ENCODE assay signal across 9 mouse cellular contexts in genomic region chr2:84637452-84638165, GRCm38 (mm10). TPM values are rescaled to one million over a fixed set of nuclear protein-coding genes. Genes with fewer than 3 reads are reported as not detected.
DNase-seq lines count a peak whose midpoint lies in the region; ATAC-seq and TF ChIP-seq lines count a peak whose summit lies in the region.
"Had no signal": no experiment of that assay in that cellular context is flagged by ENCODE, and none has a peak within 500 bp of the region (broad histone marks: within the 10 kb centered on the region; RNA-seq: fewer than 3 reads in every experiment).

No protein-coding gene starts in this region.

- no peaks in the 10 kb centered on the region for H3K27me3 ChIP-seq in forebrain, embryonic 15.5 days
- H3K27me3 ChIP-seq in forebrain, embryonic 16.5 days (replicated peaks; ENCODE audit: control insufficient read depth, insufficient read depth, low read length), result no peaks in the 10 kb centered on the region
- H3K27me3 ChIP-seq in embryonic facial prominence, embryonic 15.5 days, result no peaks in the 10 kb centered on the region
- no peaks in the 10 kb centered on the region for H3K27me3 ChIP-seq in kidney, postnatal 0 days (ENCODE audit: insufficient read depth, low read length)
- H3K27me3 ChIP-seq in midbrain, embryonic 15.5 days (replicated peaks), result no peaks in the 10 kb centered on the region

- no peaks in the 10 kb centered on the region for H3K9me3 ChIP-seq in forebrain, embryonic 15.5 days
- no peaks in the 10 kb centered on the region for H3K9me3 ChIP-seq in forebrain, embryonic 16.5 days (ENCODE audit: control insufficient read depth, low read length)
- H3K9me3 ChIP-seq in embryonic facial prominence, embryonic 15.5 days (replicated peaks), result no peaks in the 10 kb centered on the region
- no peaks in the 10 kb centered on the region for H3K9me3 ChIP-seq in kidney, postnatal 0 days (replicated peaks; ENCODE audit: low read length)
- no peaks in the 10 kb centered on the region for H3K9me3 ChIP-seq in midbrain, embryonic 15.5 days

- 38% methylated on average over 7 of the region's 7 CpGs for WGBS in forebrain, embryonic 15.5 days
- 37% methylated on average over 7 of the region's 7 CpGs for WGBS in forebrain, embryonic 16.5 days
- WGBS in embryonic facial prominence, embryonic 15.5 days, result 20% methylated on average over 7 of the region's 7 CpGs
- 19% methylated on average over 7 of the region's 7 CpGs for WGBS in kidney, postnatal 0 days
- WGBS in midbrain, embryonic 15.5 days, result 27% methylated on average over 7 of the region's 7 CpGs

- H3K36me3 ChIP-seq in forebrain, embryonic 15.5 days, result no peaks in the 10 kb centered on the region
- no peaks in the 10 kb centered on the region for H3K36me3 ChIP-seq in forebrain, embryonic 16.5 days (ENCODE audit: control insufficient read depth, insufficient read depth)
- no peaks in the 10 kb centered on the region for H3K36me3 ChIP-seq in embryonic facial prominence, embryonic 15.5 days
- H3K36me3 ChIP-seq in kidney, postnatal 0 days (ENCODE audit: insufficient read depth, low read length), result no peaks in the 10 kb centered on the region
- H3K36me3 ChIP-seq in midbrain, embryonic 15.5 days (replicated peaks), result no peaks in the 10 kb centered on the region

- no peak overlapping the region for H3K4me3 ChIP-seq in forebrain, embryonic 15.5 days
- H3K4me3 ChIP-seq in forebrain, embryonic 16.5 days (replicated peaks; ENCODE audit: low read length), result no peak overlapping the region
- H3K4me3 ChIP-seq in embryonic facial prominence, embryonic 15.5 days (replicated peaks), result no peak overlapping the region
- no peak overlapping the region for H3K4me3 ChIP-seq in kidney, postnatal 0 days (replicated peaks; ENCODE audit: low read depth, low read length)
- no peak overlapping the region for H3K4me3 ChIP-seq in midbrain, embryonic 15.5 days

- H3K4me1 ChIP-seq in forebrain, embryonic 15.5 days, result peaks cover 50% of the 10 kb centered on the region
- H3K4me1 ChIP-seq in forebrain, embryonic 16.5 days (replicated peaks; ENCODE audit: control insufficient read depth, insufficient read depth, low read length), result peaks cover 43% of the 10 kb centered on the region
- peaks cover 62% of the 10 kb centered on the region for H3K4me1 ChIP-seq in embryonic facial prominence, embryonic 15.5 days
- peaks cover 60% of the 10 kb centered on the region for H3K4me1 ChIP-seq in kidney, postnatal 0 days (replicated peaks; ENCODE audit: insufficient read depth, low read length)
- peaks cover 48% of the 10 kb centered on the region for H3K4me1 ChIP-seq in midbrain, embryonic 15.5 days

- H3K9ac ChIP-seq in forebrain, embryonic 15.5 days (replicated peaks), result no peak overlapping the region
- no peak overlapping the region for H3K9ac ChIP-seq in forebrain, embryonic 16.5 days (replicated peaks; ENCODE audit: low read depth, low read length)
- no peak overlapping the region for H3K9ac ChIP-seq in embryonic facial prominence, embryonic 15.5 days
- peak overlapping the region; percentile 18; the same call in 1 of the 2 replicates for H3K9ac ChIP-seq in kidney, postnatal 0 days (ENCODE audit: low read depth, low read length)
- no peak overlapping the region for H3K9ac ChIP-seq in midbrain, embryonic 15.5 days

- TF ChIP-seq CTCF in kidney, postnatal 0 days (IDR thresholded peaks at IDR 0.05; ENCODE audit: low read depth), result no peak

- DNase-seq in kidney, postnatal 0 days (ENCODE audit: low spot score), result peak; percentile 70
- no peak for DNase-seq in cerebellum, postnatal 10 days

- no peak for ATAC-seq in forebrain, embryonic 15.5 days (replicated peaks)
- no peak for ATAC-seq in forebrain, embryonic 16.5 days
- no peak for ATAC-seq in embryonic facial prominence, embryonic 15.5 days (ENCODE audit: insufficient number of reproducible peaks, low FRiP score, low TSS enrichment, low read depth)
- ATAC-seq in kidney, postnatal 0 days (replicated peaks; ENCODE audit: low FRiP score, low read depth), result no peak
- ATAC-seq in midbrain, embryonic 15.5 days (replicated peaks), result no peak
- ATAC-seq in activated CD4-positive, CD25-positive, alpha-beta regulatory T cell, adult 4 months, result no peak
- no peak for ATAC-seq in megakaryocyte-erythroid progenitor cell, adult 5-6 weeks (replicated peaks; ENCODE audit: low FRiP score, low TSS enrichment, poor library complexity, severe bottlenecking)

- no peak overlapping the region for H3K4me2 ChIP-seq in forebrain, embryonic 15.5 days (replicated peaks)
- H3K4me2 ChIP-seq in forebrain, embryonic 16.5 days (ENCODE audit: low read length), result no peak overlapping the region
- H3K4me2 ChIP-seq in embryonic facial prominence, embryonic 15.5 days (replicated peaks), result no peak overlapping the region
- H3K4me2 ChIP-seq in kidney, postnatal 0 days (ENCODE audit: low read length), result peak overlapping the region; percentile 32
- H3K4me2 ChIP-seq in midbrain, embryonic 15.5 days, result no peak overlapping the region

- peak overlapping the region; percentile 24; the same call in 1 of the 2 replicates for H3K27ac ChIP-seq in forebrain, embryonic 15.5 days (replicated peaks)
- no peak overlapping the region for H3K27ac ChIP-seq in forebrain, embryonic 16.5 days (ENCODE audit: low read length)
- H3K27ac ChIP-seq in embryonic facial prominence, embryonic 15.5 days (replicated peaks), result peak overlapping the region; percentile 69
- H3K27ac ChIP-seq in kidney, postnatal 0 days, result peak overlapping the region; percentile 96
- peak overlapping the region; percentile 45; the same call in 1 of the 2 replicates for H3K27ac ChIP-seq in midbrain, embryonic 15.5 days

RNA-seq across cellular contexts. Expression of gene Ctnnd1, which starts 13.0 kb away (rescaled TPM):
- polyA plus RNA-seq in forebrain, embryonic 15.5 days (2015; fragmentation: Nextera tagmentation; extraction: Ambion mirVana), result 35.7 and 38.1 TPM in 2 replicates
- polyA plus RNA-seq in forebrain, embryonic 16.5 days (2015; fragmentation: Nextera tagmentation; extraction: Ambion mirVana), result 41.7 and 45.6 TPM in 2 replicates
- 49.9 and 52.7 TPM in 2 replicates for polyA plus RNA-seq in embryonic facial prominence, embryonic 15.5 days (2015; fragmentation: Nextera tagmentation; extraction: Ambion mirVana)
- 35.0 and 37.4 TPM in 2 replicates for polyA plus RNA-seq in kidney, postnatal 0 days (2015; fragmentation: Nextera tagmentation; extraction: Ambion mirVana)
- polyA plus RNA-seq in midbrain, embryonic 15.5 days (2015; fragmentation: Nextera tagmentation; extraction: Ambion mirVana), result 31.3 and 34.2 TPM in 2 replicates
- polyA plus RNA-seq in activated CD4-positive, CD25-positive, alpha-beta regulatory T cell, adult 4 months (2017; shearing (Covaris generic)), result under 1 TPM; 0.29 to 0.67 TPM
- total RNA-seq in megakaryocyte-erythroid progenitor cell, adult 5-6 weeks (2014; fragmentation: Nextera tagmentation), result 24.2 and 27.2 TPM in 2 replicates
- 14.9 and 20.1 TPM in 2 replicates for total RNA-seq in megakaryocyte-erythroid progenitor cell, adult 5-6 weeks (2017)

RNA-seq across cellular contexts. Expression of gene Btbd18, which starts 21.3 kb away (rescaled TPM):
- 0.36 and 0.41 TPM in 2 replicates for polyA plus RNA-seq in forebrain, embryonic 15.5 days (2015; fragmentation: Nextera tagmentation; extraction: Ambion mirVana)
- 0.41 and 0.52 TPM in 2 replicates for polyA plus RNA-seq in forebrain, embryonic 16.5 days (2015; fragmentation: Nextera tagmentation; extraction: Ambion mirVana)
- 0.16 and 0.27 TPM in 2 replicates for polyA plus RNA-seq in embryonic facial prominence, embryonic 15.5 days (2015; fragmentation: Nextera tagmentation; extraction: Ambion mirVana)
- polyA plus RNA-seq in kidney, postnatal 0 days (2015; fragmentation: Nextera tagmentation; extraction: Ambion mirVana), result 0.09 and 0.18 TPM in 2 replicates
- 0.14 and 0.19 TPM in 2 replicates for polyA plus RNA-seq in midbrain, embryonic 15.5 days (2015; fragmentation: Nextera tagmentation; extraction: Ambion mirVana)
- polyA plus RNA-seq in activated CD4-positive, CD25-positive, alpha-beta regulatory T cell, adult 4 months (2017; shearing (Covaris generic)), result under 1 TPM; 0.15 to 0.53 TPM
- not detected in 2 replicates for total RNA-seq in megakaryocyte-erythroid progenitor cell, adult 5-6 weeks (2014; fragmentation: Nextera tagmentation)
- not detected in 2 replicates for total RNA-seq in megakaryocyte-erythroid progenitor cell, adult 5-6 weeks (2017)
- polyA plus RNA-seq: spleen, adult 2 months had no signal

RNA-seq across cellular contexts. Expression of gene Selenoh, which starts 33.0 kb away (rescaled TPM):
- polyA plus RNA-seq in forebrain, embryonic 15.5 days (2015; fragmentation: Nextera tagmentation; extraction: Ambion mirVana), result 251 and 270 TPM in 2 replicates
- polyA plus RNA-seq in forebrain, embryonic 16.5 days (2015; fragmentation: Nextera tagmentation; extraction: Ambion mirVana), result 213 and 225 TPM in 2 replicates
- polyA plus RNA-seq in embryonic facial prominence, embryonic 15.5 days (2015; fragmentation: Nextera tagmentation; extraction: Ambion mirVana), result 230 and 231 TPM in 2 replicates
- polyA plus RNA-seq in kidney, postnatal 0 days (2015; fragmentation: Nextera tagmentation; extraction: Ambion mirVana), result 243 and 244 TPM in 2 replicates
- 168 and 174 TPM in 2 replicates for polyA plus RNA-seq in midbrain, embryonic 15.5 days (2015; fragmentation: Nextera tagmentation; extraction: Ambion mirVana)
- polyA plus RNA-seq in activated CD4-positive, CD25-positive, alpha-beta regulatory T cell, adult 4 months (2017; shearing (Covaris generic)), result 100 to 1,000 TPM; 152 to 184 TPM
- 164 and 169 TPM in 2 replicates for total RNA-seq in megakaryocyte-erythroid progenitor cell, adult 5-6 weeks (2014; fragmentation: Nextera tagmentation)
- 70.6 and 79.2 TPM in 2 replicates for total RNA-seq in megakaryocyte-erythroid progenitor cell, adult 5-6 weeks (2017)

RNA-seq across cellular contexts. Expression of gene Gm28635, which starts 40.2 kb away (rescaled TPM):
- polyA plus RNA-seq in forebrain, embryonic 15.5 days (2015; fragmentation: Nextera tagmentation; extraction: Ambion mirVana), result not detected in 2 replicates
- not detected in 2 replicates for polyA plus RNA-seq in forebrain, embryonic 16.5 days (2015; fragmentation: Nextera tagmentation; extraction: Ambion mirVana)
- polyA plus RNA-seq in embryonic facial prominence, embryonic 15.5 days (2015; fragmentation: Nextera tagmentation; extraction: Ambion mirVana), result not detected in 2 replicates
- polyA plus RNA-seq in kidney, postnatal 0 days (2015; fragmentation: Nextera tagmentation; extraction: Ambion mirVana), result not detected in 2 replicates
- not detected in 2 replicates for polyA plus RNA-seq in midbrain, embryonic 15.5 days (2015; fragmentation: Nextera tagmentation; extraction: Ambion mirVana)
- polyA plus RNA-seq in activated CD4-positive, CD25-positive, alpha-beta regulatory T cell, adult 4 months (2017; shearing (Covaris generic)), result not detected
- 0.82 TPM in 1 of 2 replicates, not detected in the other for total RNA-seq in megakaryocyte-erythroid progenitor cell, adult 5-6 weeks (2014; fragmentation: Nextera tagmentation)
- total RNA-seq in megakaryocyte-erythroid progenitor cell, adult 5-6 weeks (2017), result not detected in 2 replicates
- polyA plus RNA-seq: spleen, adult 2 months had no signal

RNA-seq across cellular contexts. Expression of gene Med19, which starts 40.6 kb away (rescaled TPM):
- polyA plus RNA-seq in forebrain, embryonic 15.5 days (2015; fragmentation: Nextera tagmentation; extraction: Ambion mirVana), result 51.7 and 54.7 TPM in 2 replicates
- polyA plus RNA-seq in forebrain, embryonic 16.5 days (2015; fragmentation: Nextera tagmentation; extraction: Ambion mirVana), result 53.8 and 54.3 TPM in 2 replicates
- polyA plus RNA-seq in embryonic facial prominence, embryonic 15.5 days (2015; fragmentation: Nextera tagmentation; extraction: Ambion mirVana), result 31.3 and 34.0 TPM in 2 replicates
- 33.3 and 34.6 TPM in 2 replicates for polyA plus RNA-seq in kidney, postnatal 0 days (2015; fragmentation: Nextera tagmentation; extraction: Ambion mirVana)
- polyA plus RNA-seq in midbrain, embryonic 15.5 days (2015; fragmentation: Nextera tagmentation; extraction: Ambion mirVana), result 49.5 and 50.1 TPM in 2 replicates
- 10 to 100 TPM; 16.9 to 17.8 TPM for polyA plus RNA-seq in activated CD4-positive, CD25-positive, alpha-beta regulatory T cell, adult 4 months (2017; shearing (Covaris generic))
- 29.3 and 38.1 TPM in 2 replicates for total RNA-seq in megakaryocyte-erythroid progenitor cell, adult 5-6 weeks (2014; fragmentation: Nextera tagmentation)
- total RNA-seq in megakaryocyte-erythroid progenitor cell, adult 5-6 weeks (2017), result 26.8 and 30.1 TPM in 2 replicates

Comparison
In these comparisons a context has a peak if more than half of its experiments do, and no peak if none do; other contexts are left out.
1. RNA of gene Ctnnd1, which starts 13.0 kb away (polyA plus RNA-seq): 49.9 to 52.7 TPM in embryonic facial prominence, embryonic 15.5 days, 41.7 to 45.6 TPM in forebrain, embryonic 16.5 days, 35.7 to 38.1 TPM in forebrain, embryonic 15.5 days, 35.0 to 37.4 TPM in kidney, postnatal 0 days and 31.3 to 34.2 TPM in midbrain, embryonic 15.5 days; 0.29 to 0.67 TPM in activated CD4-positive, CD25-positive, alpha-beta regulatory T cell, adult 4 months; every median in the first group is over 10 times any median in the second.